Mouse (Mus musculus) lung, embryonic 14.5 days (tissue): ENCODE data around the gene Ms4a4a. TPM values are rescaled to one million over a fixed set of nuclear protein-coding genes. Genes with fewer than 3 reads are reported as not detected.

Experiments used
- ATAC-seq: fragments of 200-750 bp; cut with Nextera tagmentation; 2 replicates; pipeline ENCODE4 v1.8.0; 2017; ENCODE audit warnings: mild to moderate bottlenecking, moderate TSS enrichment, moderate library complexity; ENCODE audit not compliant: insufficient read depth
- DNase-seq: peaks from one replicate; pipeline ENCODE4 v3.0.0-alpha.2; 2015
- H3K27ac ChIP-seq: fragments of 300-500 bp; sonication (generic); 2 replicates; pipeline ENCODE4 v1.5.1; 2014; ENCODE audit warnings: low read depth, mild to moderate bottlenecking, moderate library complexity
- H3K27me3 ChIP-seq: fragments of 300-500 bp; sonication (generic); 2 replicates; pipeline ENCODE4 v1.6.1; 2014; ENCODE audit warnings: low read length, control low read depth; ENCODE audit not compliant: insufficient read depth
- H3K36me3 ChIP-seq: fragments of 300-500 bp; sonication (generic); 2 replicates; pipeline ENCODE4 v1.6.1; 2014; ENCODE audit warnings: control low read depth; ENCODE audit not compliant: insufficient read depth
- H3K4me1 ChIP-seq: fragments of 300-500 bp; sonication (generic); 2 replicates; pipeline ENCODE4 v1.6.1; 2014; ENCODE audit warnings: antibody characterized with exemption, control low read depth; ENCODE audit not compliant: insufficient read depth
- H3K4me2 ChIP-seq: fragments of 300-500 bp; sonication (generic); 2 replicates; pipeline ENCODE4 v1.6.1; 2014; ENCODE audit warnings: mild to moderate bottlenecking
- H3K4me3 ChIP-seq: fragments of 300-500 bp; sonication (generic); 2 replicates; pipeline ENCODE4 v1.5.1; 2014; ENCODE audit warnings: low read depth, low read length
- H3K9ac ChIP-seq: fragments of 300-500 bp; sonication (generic); 2 replicates; pipeline ENCODE4 v1.6.1; 2014
- H3K9me3 ChIP-seq: fragments of 300-500 bp; sonication (generic); 2 replicates; pipeline ENCODE4 v1.6.1; 2016; ENCODE audit warnings: low read depth, low read length, control low read depth
- CTCF ChIP-seq: IDR thresholded peaks from 2 replicates; pipeline ENCODE4 v1.5.1; 2016; ENCODE audit warnings: antibody characterized with exemption, low read depth
- WGBS: fragments of 180-500 bp; shearing (Covaris S2); extraction: QIAGEN DNeasy Blood & Tissue Kit; methylation state at CpG from one replicate; pipeline ENCODE4 v1.1.7; 2014; 5-methylcytosine and 5-hydroxymethylcytosine counted together
- polyA plus RNA-seq: library from polyadenylated mRNA; unstranded; fragments of >200 nt; fragmentation: Nextera tagmentation; extraction: Ambion mirVana; gene quantifications from 2 replicates; pipeline ENCODE4 v1.2.1, GENCODE M21; 2014

The Ms4a4a gene
- polyA plus RNA-seq, 1 experiment from 2014 or later, result 3.5 TPM

DNA sequence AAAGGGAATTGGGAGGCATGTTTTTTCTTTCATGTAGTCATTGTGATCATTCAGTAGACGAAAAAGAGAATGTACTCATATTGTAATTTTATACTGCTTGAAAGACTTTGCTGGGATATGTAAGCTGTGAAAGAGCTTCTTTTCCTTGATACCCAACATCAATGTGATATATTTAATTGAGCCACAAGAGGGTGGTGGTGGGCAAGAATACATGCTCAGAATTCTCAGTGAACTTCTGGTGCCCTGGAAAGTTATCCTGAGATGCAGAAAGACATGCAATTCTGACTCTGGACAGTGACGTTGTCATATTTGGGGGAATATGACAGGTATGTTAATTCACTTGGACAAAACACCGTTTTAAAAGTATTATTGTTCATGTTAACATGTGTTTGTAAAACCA, 15.2 kb upstream of the Ms4a4a start:
- H3K4me2 ChIP-seq, result no peak overlapping the region
- H3K9ac ChIP-seq, result no peak overlapping the region
- 45% methylated on average over 3 of the region's 3 CpGs for WGBS
- no peak for TF ChIP-seq CTCF
- no peaks in the 10 kb centered on the region for H3K4me1 ChIP-seq
- H3K27ac ChIP-seq, result no peak overlapping the region
- H3K27me3 ChIP-seq, result no peaks in the 10 kb centered on the region
- ATAC-seq (no peak), DNase-seq (peak; percentile 25)
- H3K4me3 ChIP-seq, result no peak overlapping the region
- H3K9me3 ChIP-seq, result no peaks in the 10 kb centered on the region
- no peaks in the 10 kb centered on the region for H3K36me3 ChIP-seq

DNA sequence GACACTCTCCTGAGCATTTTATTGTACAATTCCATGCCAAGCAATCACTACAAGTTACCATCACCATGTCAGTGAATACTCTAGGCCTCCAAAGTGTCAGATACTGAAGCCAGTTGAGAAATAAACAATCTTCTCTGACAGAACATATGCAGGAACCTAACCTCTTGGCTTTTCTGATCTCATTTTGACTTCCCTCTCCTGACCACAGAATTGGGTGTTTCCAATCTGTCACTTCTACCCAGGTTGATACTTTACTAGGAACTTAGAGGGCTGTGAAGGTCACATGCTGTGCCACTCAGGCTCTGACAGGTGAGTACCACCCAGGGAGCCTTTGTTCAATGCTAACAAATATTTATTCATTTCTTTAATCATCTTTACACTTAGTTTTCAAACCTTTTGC, 13.3 kb upstream of the Ms4a4a start:
- Histone ChIP-seq H3K27me3 (no peaks in the 10 kb centered on the region), H3K9ac (no peak overlapping the region), H3K9me3 (no peaks in the 10 kb centered on the region), H3K36me3 (no peaks in the 10 kb centered on the region), H3K4me3 (no peak overlapping the region), H3K4me2 (no peak overlapping the region), H3K27ac (no peak overlapping the region), H3K4me1 (no peaks in the 10 kb centered on the region)
- no peak for DNase-seq
- ATAC-seq, result no peak
- TF ChIP-seq CTCF, result no peak

DNA sequence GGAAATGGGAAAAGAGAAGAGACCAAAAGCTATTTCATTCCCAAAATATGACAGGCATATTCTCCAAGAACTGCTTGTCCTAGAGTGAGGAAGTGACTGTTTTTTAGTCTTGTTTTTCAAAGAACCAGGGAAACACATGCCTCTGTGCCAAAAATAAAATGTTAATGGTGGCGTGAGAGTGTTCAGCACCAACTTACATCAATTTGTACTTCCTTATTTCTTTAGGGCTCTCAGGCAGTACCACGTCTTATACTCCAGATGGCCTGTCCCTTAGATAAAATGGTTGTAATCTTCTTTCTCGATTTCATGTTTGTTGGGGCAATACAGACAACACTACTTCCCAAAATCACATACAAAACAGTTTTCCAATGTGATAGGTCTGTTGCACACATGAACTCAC, 7.0 kb upstream of the Ms4a4a start:
- DNase-seq (no peak), ATAC-seq (no peak)
- no peak for TF ChIP-seq CTCF
- Histone ChIP-seq H3K4me2 (no peak overlapping the region), H3K36me3 (no peaks in the 10 kb centered on the region), H3K9ac (no peak overlapping the region), H3K4me1 (no peaks in the 10 kb centered on the region), H3K27ac (no peak overlapping the region), H3K27me3 (no peaks in the 10 kb centered on the region), H3K4me3 (no peak overlapping the region), H3K9me3 (no peaks in the 10 kb centered on the region)
- 70% methylated on average over 3 of the region's 3 CpGs for WGBS

DNA sequence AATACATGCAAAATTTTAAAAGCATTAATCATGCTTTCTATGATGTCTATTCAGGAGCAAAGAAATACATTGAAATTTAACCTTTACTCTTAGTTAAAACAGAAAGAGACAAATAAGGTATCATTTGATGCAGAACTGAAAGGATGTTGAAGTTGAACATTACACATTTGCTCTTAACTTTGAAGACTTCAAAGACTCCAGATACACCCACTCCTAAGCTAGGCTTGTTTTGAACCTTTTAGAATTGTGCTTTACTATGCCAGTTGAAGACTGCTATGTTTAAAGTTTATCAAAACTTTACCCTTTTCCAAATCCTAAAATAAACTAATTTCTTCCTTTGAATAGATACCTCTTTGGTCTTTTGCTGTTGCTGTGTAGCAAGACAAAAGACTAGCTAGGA, 4.1 kb upstream of the Ms4a4a start:
- ATAC-seq, result no peak
- no peak for TF ChIP-seq CTCF
- no peaks in the 10 kb centered on the region for H3K9me3 ChIP-seq
- no peak overlapping the region for H3K27ac ChIP-seq
- H3K36me3 ChIP-seq, result no peaks in the 10 kb centered on the region
- H3K9ac ChIP-seq, result no peak overlapping the region
- H3K4me3 ChIP-seq, result no peak overlapping the region
- no peaks in the 10 kb centered on the region for H3K4me1 ChIP-seq
- no peak for DNase-seq
- no peaks in the 10 kb centered on the region for H3K27me3 ChIP-seq
- no peak overlapping the region for H3K4me2 ChIP-seq

DNA sequence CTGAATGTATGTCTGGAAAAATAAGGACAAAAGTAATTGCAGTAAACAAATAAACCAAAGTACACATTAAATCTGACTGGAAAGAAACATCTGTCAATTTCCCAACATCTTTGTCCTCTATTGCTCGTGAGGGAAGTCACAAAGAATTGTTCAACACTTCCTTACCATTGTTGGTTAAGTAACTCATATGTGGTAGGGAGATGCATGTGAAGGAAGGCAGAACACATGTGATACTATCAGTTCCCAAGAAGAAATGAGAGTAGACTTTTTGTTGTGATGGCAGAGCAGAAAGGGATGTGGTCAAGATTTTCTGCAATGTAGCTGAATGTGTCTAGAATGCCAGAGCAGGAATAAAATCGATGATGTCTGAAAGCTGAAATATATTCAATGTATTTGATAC, 1.1 kb downstream of the Ms4a4a start:
- Histone ChIP-seq H3K9ac (no peak overlapping the region), H3K4me1 (no peaks in the 10 kb centered on the region), H3K9me3 (no peaks in the 10 kb centered on the region), H3K27me3 (no peaks in the 10 kb centered on the region), H3K27ac (no peak overlapping the region), H3K4me3 (no peak overlapping the region), H3K4me2 (no peak overlapping the region), H3K36me3 (no peaks in the 10 kb centered on the region)
- 70% methylated on average over 2 of the region's 2 CpGs for WGBS
- no peak for TF ChIP-seq CTCF
- ATAC-seq, result no peak
- DNase-seq, result peak; percentile 1

DNA sequence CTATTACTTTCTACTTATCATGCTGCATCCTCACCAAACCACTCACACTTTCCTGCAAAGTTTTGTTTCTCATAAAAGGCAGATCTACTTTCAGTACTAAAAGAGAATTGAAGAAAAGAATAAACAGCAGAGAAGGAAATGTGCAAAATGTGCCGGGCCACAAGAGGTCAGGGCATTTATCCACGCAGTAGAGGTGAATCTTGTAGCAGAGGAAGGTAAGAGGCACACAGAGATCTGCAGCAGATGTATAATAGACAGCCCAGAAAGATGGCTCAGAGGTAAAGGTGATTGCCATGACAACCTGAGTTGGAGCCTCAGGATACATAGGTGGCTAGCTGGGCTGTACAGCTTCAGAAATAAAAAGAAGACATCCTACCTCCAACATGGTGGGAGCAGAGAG, 11.8 kb downstream of the Ms4a4a start:
- WGBS, result 65% methylated on average over 2 of the region's 2 CpGs
- ATAC-seq (no peak), DNase-seq (no peak)
- Histone ChIP-seq H3K4me1 (no peaks in the 10 kb centered on the region), H3K4me3 (no peak overlapping the region), H3K36me3 (no peaks in the 10 kb centered on the region), H3K9me3 (no peaks in the 10 kb centered on the region), H3K27me3 (no peaks in the 10 kb centered on the region), H3K9ac (no peak overlapping the region), H3K4me2 (no peak overlapping the region), H3K27ac (no peak overlapping the region)
- no peak for TF ChIP-seq CTCF

DNA sequence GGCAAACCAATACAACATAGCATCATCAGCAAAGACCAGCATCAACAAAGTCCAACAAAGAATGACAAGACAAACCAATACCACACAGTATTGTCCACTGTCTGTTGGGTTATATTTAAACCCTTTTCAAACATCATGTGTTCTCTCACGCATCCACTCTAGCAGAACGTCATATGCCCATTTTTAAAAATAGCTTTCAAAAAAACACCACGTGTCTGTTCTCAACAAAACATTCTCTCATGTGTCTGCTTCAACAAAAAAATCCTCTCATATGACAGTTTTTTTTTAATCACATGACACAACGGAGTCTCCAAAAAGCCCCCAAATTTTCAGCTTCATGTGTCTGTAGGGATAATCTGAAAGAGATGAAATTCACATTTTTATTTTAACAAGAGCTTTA, 12.4 kb downstream of the Ms4a4a start:
- no peak overlapping the region for H3K4me3 ChIP-seq
- no peaks in the 10 kb centered on the region for H3K9me3 ChIP-seq
- DNase-seq (no peak), ATAC-seq (no peak)
- no peaks in the 10 kb centered on the region for H3K27me3 ChIP-seq
- H3K4me2 ChIP-seq, result no peak overlapping the region
- no peaks in the 10 kb centered on the region for H3K4me1 ChIP-seq
- no peak overlapping the region for H3K9ac ChIP-seq
- H3K36me3 ChIP-seq, result no peaks in the 10 kb centered on the region
- TF ChIP-seq CTCF, result no peak
- 71% methylated on average over 4 of the region's 4 CpGs for WGBS
- H3K27ac ChIP-seq, result no peak overlapping the region

DNA sequence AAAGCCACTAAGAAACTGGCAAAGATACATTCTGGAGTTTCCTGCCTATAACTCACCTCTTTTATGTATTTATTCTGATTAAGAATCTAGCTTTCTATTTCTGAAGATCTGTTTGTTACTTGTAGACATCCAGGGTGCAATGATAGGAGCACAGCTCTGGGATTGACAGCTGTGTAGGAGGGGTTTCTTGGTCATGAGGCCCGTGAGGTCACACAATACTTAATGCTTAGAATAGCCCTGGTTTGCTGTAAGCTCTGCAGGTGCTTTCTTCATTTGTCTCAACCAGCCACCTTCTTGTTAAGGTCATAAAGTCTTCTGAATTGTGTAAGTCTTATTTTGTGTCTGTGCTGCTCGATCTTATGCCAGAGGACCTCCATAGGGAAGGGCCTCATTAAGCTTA, 13.6 kb downstream of the Ms4a4a start:
- H3K4me3 ChIP-seq, result no peak overlapping the region
- H3K4me2 ChIP-seq, result no peak overlapping the region
- ATAC-seq (no peak), DNase-seq (no peak)
- no peaks in the 10 kb centered on the region for H3K36me3 ChIP-seq
- H3K27ac ChIP-seq, result no peak overlapping the region
- H3K9me3 ChIP-seq, result no peaks in the 10 kb centered on the region
- WGBS, result 69% methylated on average over 2 of the region's 2 CpGs
- H3K4me1 ChIP-seq, result no peaks in the 10 kb centered on the region
- TF ChIP-seq CTCF, result no peak
- H3K27me3 ChIP-seq, result no peaks in the 10 kb centered on the region
- no peak overlapping the region for H3K9ac ChIP-seq
